Mouse (Mus musculus) heart, postnatal 0 days (tissue): ENCODE data around the gene Tmed10. TPM values are rescaled to one million over a fixed set of nuclear protein-coding genes. Genes with fewer than 3 reads are reported as not detected.

ENCODE experiments used
- ATAC-seq: fragments of 200-750 bp; cut with Nextera tagmentation; 2 replicates; pipeline ENCODE4 v1.8.0; 2017; ENCODE audit warnings: low read depth, moderate number of reproducible peaks, moderate library complexity; ENCODE audit not compliant: insufficient read depth
- DNase-seq: peaks from one replicate; pipeline ENCODE4 v3.0.0-alpha.2; 2016; ENCODE audit warnings: low spot score
- H3K27ac ChIP-seq: fragments of 300-500 bp; sonication (generic); 2 replicates; pipeline ENCODE4 v1.5.1; 2014; ENCODE audit warnings: low read depth, mild to moderate bottlenecking
- H3K27me3 ChIP-seq: fragments of 300-500 bp; sonication (generic); 2 replicates; pipeline ENCODE4 v1.6.1; 2014; ENCODE audit warnings: low read length, mixed read lengths; ENCODE audit not compliant: control insufficient read depth, insufficient read depth
- H3K36me3 ChIP-seq: fragments of 300-500 bp; sonication (generic); replicated peaks from 2 replicates; pipeline ENCODE4 v1.6.1; 2014; ENCODE audit warnings: low read length, mixed read lengths; ENCODE audit not compliant: control insufficient read depth, insufficient read depth
- H3K4me1 ChIP-seq: fragments of 300-500 bp; sonication (generic); 2 replicates; pipeline ENCODE4 v1.6.1; 2014; ENCODE audit warnings: antibody characterized with exemption; ENCODE audit not compliant: control insufficient read depth, insufficient read depth
- H3K4me2 ChIP-seq: fragments of 300-500 bp; sonication (generic); 2 replicates; pipeline ENCODE4 v1.6.1; 2014; ENCODE audit warnings: low read depth, mild to moderate bottlenecking, low read length, moderate library complexity
- H3K4me3 ChIP-seq: fragments of 300-500 bp; sonication (generic); 2 replicates; pipeline ENCODE4 v1.5.1; 2014; ENCODE audit warnings: low read depth, low read length
- H3K9ac ChIP-seq: fragments of 300-500 bp; sonication (generic); replicated peaks from 2 replicates; pipeline ENCODE4 v1.6.1; 2014; ENCODE audit warnings: low read depth, low read length, mixed read lengths
- H3K9me3 ChIP-seq: fragments of 300-500 bp; sonication (generic); replicated peaks from 2 replicates; pipeline ENCODE4 v1.6.1; 2016; ENCODE audit warnings: low read length; ENCODE audit not compliant: control insufficient read depth
- CTCF ChIP-seq: IDR thresholded peaks from 2 replicates; pipeline ENCODE4 v1.5.1; 2016; ENCODE audit warnings: antibody characterized with exemption, control low read depth, low read depth
- EP300 ChIP-seq: IDR thresholded peaks from 2 replicates; pipeline ENCODE4 v1.6.1; 2016; ENCODE audit warnings: antibody characterized with exemption, low read depth
- WGBS: fragments of 180-500 bp; shearing (Covaris S2); extraction: QIAGEN DNeasy Blood & Tissue Kit; methylation state at CpG from one replicate; pipeline ENCODE4 v1.1.7; 2014; 5-methylcytosine and 5-hydroxymethylcytosine counted together
- polyA plus RNA-seq: library from polyadenylated mRNA; unstranded; fragments of >200 nt; fragmentation: Nextera tagmentation; extraction: Ambion mirVana; gene quantifications from 2 replicates; pipeline ENCODE4 v1.2.1, GENCODE M21; 2015
- total RNA-seq: library from RNA; depleted of rRNA; stranded (reverse); fragments of >200 nt; gene quantifications from 2 replicates; pipeline ENCODE4 v1.2.3, GENCODE M21; 2014; ENCODE audit warnings: low replicate concordance

Tmed10 gene
- total and polyA plus RNA-seq, 2 experiments from 2014 or later: 49.7 to 216 TPM

- Histone ChIP-seq H3K36me3 (no peaks in the 10 kb centered on the region), H3K4me2 (no peak overlapping the region), H3K27ac (peak overlapping the region; percentile 69), H3K4me3 (no peak overlapping the region), H3K9ac (no peak overlapping the region), H3K27me3 (no peaks in the 10 kb centered on the region), H3K4me1 (peaks cover 11% of the 10 kb centered on the region), H3K9me3 (no peaks in the 10 kb centered on the region)
- 59% methylated on average over 10 of the region's 10 CpGs for WGBS
- no peak for TF ChIP-seq CTCF
- ATAC-seq: peak; percentile 49
- no peak for DNase-seq
These were observed 10.8 kb upstream of the Tmed10 start for GRCm38 (mm10) chr12:85385329-85385994.

- TF ChIP-seq CTCF (no peak), EP300 (no peak)
- Histone ChIP-seq H3K27me3 (no peaks in the 10 kb centered on the region), H3K4me3 (no peak overlapping the region), H3K9me3 (no peaks in the 10 kb centered on the region), H3K4me1 (peaks cover 11% of the 10 kb centered on the region), H3K4me2 (no peak overlapping the region), H3K27ac (no peak overlapping the region), H3K9ac (no peak overlapping the region), H3K36me3 (no peaks in the 10 kb centered on the region)
- no peak for DNase-seq
- WGBS: 56% methylated on average over 14 of the region's 14 CpGs
- ATAC-seq: no peak
These were observed 8.4 kb upstream of the Tmed10 start for GRCm38 (mm10) chr12:85382761-85383680.

- TF ChIP-seq CTCF (no peak), EP300 (no peak)
- no peak overlapping the region for H3K9ac ChIP-seq
- H3K27ac ChIP-seq: no peak overlapping the region
- no peaks in the 10 kb centered on the region for H3K36me3 ChIP-seq
- H3K4me3 ChIP-seq: no peak overlapping the region
- ATAC-seq (no peak), DNase-seq (no peak)
- no peaks in the 10 kb centered on the region for H3K27me3 ChIP-seq
- whole genome bisulfite sequencing: 84% methylated on average over 6 of the region's 6 CpGs
- no peak overlapping the region for H3K4me2 ChIP-seq
- no peaks in the 10 kb centered on the region for H3K9me3 ChIP-seq
- peaks cover 11% of the 10 kb centered on the region for H3K4me1 ChIP-seq
These were observed 6.9 kb upstream of the Tmed10 start for GRCm38 (mm10) chr12:85381570-85381969.

- no peaks in the 10 kb centered on the region for H3K9me3 ChIP-seq
- peaks cover 10% of the 10 kb centered on the region for H3K4me1 ChIP-seq
- no peak overlapping the region for H3K9ac ChIP-seq
- TF ChIP-seq EP300: no peak
- TF ChIP-seq CTCF: no peak
- no peak overlapping the region for H3K4me3 ChIP-seq
- no peaks in the 10 kb centered on the region for H3K27me3 ChIP-seq
- no peak overlapping the region for H3K27ac ChIP-seq
- WGBS: 83% methylated on average over 7 of the region's 7 CpGs
- no peak overlapping the region for H3K4me2 ChIP-seq
- ATAC-seq (no peak), DNase-seq (no peak)
- no peaks in the 10 kb centered on the region for H3K36me3 ChIP-seq
These were observed 6.3 kb upstream of the Tmed10 start for GRCm38 (mm10) chr12:85380942-85381341.

- Histone ChIP-seq H3K9me3 (no peaks in the 10 kb centered on the region), H3K27me3 (no peaks in the 10 kb centered on the region), H3K36me3 (no peaks in the 10 kb centered on the region), H3K4me3 (no peak overlapping the region), H3K27ac (no peak overlapping the region), H3K9ac (no peak overlapping the region), H3K4me1 (peaks cover 4% of the 10 kb centered on the region), H3K4me2 (no peak overlapping the region)
- no peak for TF ChIP-seq CTCF
- TF ChIP-seq EP300: no peak
- WGBS: 20% methylated on average over 1 of the region's 1 CpGs
- DNase-seq (no peak), ATAC-seq (no peak)
These were observed 5.7 kb upstream of the Tmed10 start for GRCm38 (mm10) chr12:85380308-85380707.
